Mouse (Mus musculus) CH12.LX (cell line): ENCODE measurements around the gene Elovl6. TPM values are rescaled to one million over a fixed set of nuclear protein-coding genes. Genes with fewer than 3 reads are reported as not detected.

Experiments used
- DNase-seq: peaks from one replicate; pipeline ENCODE4 v3.0.0-alpha.2; 2013; ENCODE audit errors: extremely low read depth
- H3K27ac ChIP-seq: 2 replicates; pipeline ENCODE4 v1.5.1; 2012; ENCODE audit warnings: low read depth, mild to moderate bottlenecking, control low read depth, moderate library complexity; ENCODE audit not compliant: insufficient read depth
- H3K27me3 ChIP-seq: replicated peaks from 2 replicates; pipeline ENCODE3; 2012; ENCODE audit warnings: inconsistent platforms
- H3K36me3 ChIP-seq, 2 experiments: replicated peaks in 1 of 2; 2 replicates each; pipeline versions ENCODE3 to v1.6.1; 2012; ENCODE audit warnings: inconsistent platforms in 1 of 2, low read length in 1 of 2, mild to moderate bottlenecking in 1 of 2, mixed read lengths in 1 of 2, moderate library complexity in 1 of 2; ENCODE audit not compliant: control insufficient read depth in 1 of 2, insufficient read depth in 1 of 2
- H3K4me1 ChIP-seq, 2 experiments: 2 replicates each; pipeline ENCODE4 v1.6.1; 2012; ENCODE audit warnings: inconsistent platforms in 1 of 2, moderate library complexity in 1 of 2; ENCODE audit not compliant: insufficient read depth in 2 of 2, control insufficient read depth in 1 of 2
- H3K4me2 ChIP-seq: 2 replicates; pipeline ENCODE4 v1.6.1; 2012; ENCODE audit warnings: low read depth, mild to moderate bottlenecking, control low read depth; ENCODE audit not compliant: poor library complexity, insufficient read depth, severe bottlenecking
- H3K4me3 ChIP-seq, 3 experiments: fragments of 150-350 bp in 1 of 3; sonication (generic) in 1 of 3; replicated peaks in 1 of 3; 2 replicates each; pipeline versions ENCODE3 to v1.5.1; 2011 to 2012; ENCODE audit warnings: low read depth in 2 of 3, low read length in 2 of 3, mild to moderate bottlenecking in 2 of 3, moderate library complexity in 2 of 3, control low read depth in 1 of 3, improper control_type of control experiment in 1 of 3, inconsistent platforms in 1 of 3, mixed read lengths in 1 of 3; ENCODE audit not compliant: poor library complexity in 1 of 3
- H3K79me2 ChIP-seq: replicated peaks from 2 replicates; pipeline ENCODE4 v1.6.1; 2012; ENCODE audit warnings: mild to moderate bottlenecking, moderate library complexity; ENCODE audit not compliant: control insufficient read depth, poor library complexity, insufficient read depth, severe bottlenecking; ENCODE audit errors: extremely low read depth
- H3K9ac ChIP-seq: 2 replicates; pipeline ENCODE4 v1.6.1; 2012; ENCODE audit warnings: low read depth, mild to moderate bottlenecking, control low read depth, moderate library complexity; ENCODE audit not compliant: insufficient read depth
- H3K9me3 ChIP-seq: replicated peaks from 2 replicates; pipeline ENCODE3; 2012; ENCODE audit warnings: low read length, inconsistent platforms, mixed read lengths
- CHD1 ChIP-seq: IDR thresholded peaks from 2 replicates; pipeline ENCODE4 v1.6.1; 2012; ENCODE audit warnings: low read depth, low read length, improper control_type of control experiment, inconsistent platforms
- ELF1 ChIP-seq: IDR thresholded peaks from 2 replicates; pipeline ENCODE4 v1.6.1; 2014; ENCODE audit warnings: low read depth, mild to moderate bottlenecking, inconsistent platforms, low read length, improper control_type of control experiment
- ETS1 ChIP-seq: conservative IDR thresholded peaks from 2 replicates; pipeline ENCODE4 v1.6.1; 2012; ENCODE audit warnings: low read depth, mild to moderate bottlenecking, inconsistent platforms, low read length, improper control_type of control experiment, moderate library complexity
- GABPA ChIP-seq: IDR thresholded peaks from 2 replicates; pipeline ENCODE4 v1.6.1; 2012; ENCODE audit warnings: low read depth, low read length, improper control_type of control experiment, inconsistent platforms; ENCODE audit not compliant: insufficient replicate concordance
- IRF4 ChIP-seq: IDR thresholded peaks from 2 replicates; pipeline ENCODE4 v1.6.1; 2014; ENCODE audit warnings: low read depth, mild to moderate bottlenecking, inconsistent platforms, low read length, improper control_type of control experiment
- JUND ChIP-seq: conservative IDR thresholded peaks from 2 replicates; pipeline ENCODE4 v1.6.1; 2011; ENCODE audit warnings: low read depth, low read length, improper control_type of control experiment
- KAT2A ChIP-seq: IDR thresholded peaks from 2 replicates; pipeline ENCODE4 v1.6.1; 2012; ENCODE audit warnings: low read length, improper control_type of control experiment, inconsistent platforms; ENCODE audit not compliant: insufficient replicate concordance
- MAFK ChIP-seq: IDR thresholded peaks from 2 replicates; pipeline ENCODE4 v1.6.1; 2011; ENCODE audit warnings: low read length, improper control_type of control experiment; ENCODE audit not compliant: insufficient replicate concordance
- MAX ChIP-seq: IDR thresholded peaks from 2 replicates; pipeline ENCODE4 v1.6.1; 2011; ENCODE audit warnings: low read length, improper control_type of control experiment
- MYC ChIP-seq: IDR thresholded peaks from 2 replicates; pipeline ENCODE4 v1.6.1; 2011; ENCODE audit warnings: low read depth, mild to moderate bottlenecking, improper control_type of control experiment, low read length
- NRF1 ChIP-seq: IDR thresholded peaks from 2 replicates; pipeline ENCODE4 v1.6.1; 2014; ENCODE audit warnings: low read depth, mild to moderate bottlenecking, inconsistent platforms, low read length, improper control_type of control experiment, moderate library complexity
- POLR2AphosphoS2 ChIP-seq: IDR thresholded peaks from 2 replicates; pipeline ENCODE4 v1.6.1; 2011; ENCODE audit warnings: low read depth, low read length, improper control_type of control experiment
- RAD21 ChIP-seq: IDR thresholded peaks from 2 replicates; pipeline ENCODE4 v1.6.1; 2011; ENCODE audit warnings: low read depth, mild to moderate bottlenecking, low read length, improper control_type of control experiment, moderate library complexity
- RCOR1 ChIP-seq: conservative IDR thresholded peaks from 2 replicates; pipeline ENCODE4 v1.6.1; 2012; ENCODE audit warnings: low read depth, mild to moderate bottlenecking, inconsistent platforms, low read length, improper control_type of control experiment
- SIN3A ChIP-seq: IDR thresholded peaks from 2 replicates; pipeline ENCODE4 v1.6.1; 2012; ENCODE audit warnings: low read length, improper control_type of control experiment, inconsistent platforms
- SMC3 ChIP-seq: IDR thresholded peaks from 2 replicates; pipeline ENCODE4 v1.6.1; 2011; ENCODE audit warnings: low read depth, low read length, improper control_type of control experiment
- TBP ChIP-seq: conservative IDR thresholded peaks from 2 replicates; pipeline ENCODE4 v1.6.1; 2011; ENCODE audit warnings: low read depth, low read length, improper control_type of control experiment
- TCF12 ChIP-seq: IDR thresholded peaks from 2 replicates; pipeline ENCODE4 v1.6.1; 2014; ENCODE audit warnings: low read depth, mild to moderate bottlenecking, inconsistent platforms, low read length, improper control_type of control experiment
- UBTF ChIP-seq: IDR thresholded peaks from 2 replicates; pipeline ENCODE4 v1.6.1; 2012; ENCODE audit warnings: low read depth, mild to moderate bottlenecking, inconsistent platforms, low read length, improper control_type of control experiment, moderate library complexity
- ZC3H11A ChIP-seq: IDR thresholded peaks from 2 replicates; pipeline ENCODE4 v1.6.1; 2012; ENCODE audit warnings: low read depth, mild to moderate bottlenecking, inconsistent platforms, low read length, improper control_type of control experiment
- ZKSCAN1 ChIP-seq: IDR thresholded peaks from 2 replicates; pipeline ENCODE4 v1.6.1; 2012; ENCODE audit warnings: low read depth, inconsistent platforms, low read length, improper control_type of control experiment, borderline replicate concordance
- ZMIZ1 ChIP-seq: IDR thresholded peaks from 2 replicates; pipeline ENCODE4 v1.6.1; 2012; ENCODE audit warnings: low read depth, mild to moderate bottlenecking, inconsistent platforms, low read length, improper control_type of control experiment
- ZNF384 ChIP-seq: IDR thresholded peaks from 2 replicates; pipeline ENCODE4 v1.6.1; 2012; ENCODE audit warnings: low read depth, low read length, improper control_type of control experiment, inconsistent platforms
- dilution Hi-C: fragments of 300-500 bp; cut with MboI; formaldehyde crosslinking; loops from 2 replicates; pipeline ENCODE4 v1.14.3; 2020; ENCODE audit warnings: low sequenced_read_pairs; ENCODE audit not compliant: extremely low pct_unique_long_range_greater_than_20kb, extremely low pct_ligation_motif_present
- in situ Hi-C: fragments of 300-500 bp; cut with MboI; formaldehyde crosslinking; loops from 3 replicates; pipeline ENCODE4 v1.14.3; 2019; ENCODE audit warnings: low sequenced_read_pairs, low pct_ligation_motif_present, low pct_unique_long_range_greater_than_20kb, mixed read lengths
- polyA plus RNA-seq: library from polyadenylated mRNA; unstranded; fragments of >175 nt; gene quantifications from 2 replicates; pipeline ENCODE4 v1.2.1, GENCODE M21; 2012; ENCODE audit warnings: low read depth; ENCODE audit not compliant: insufficient read length
- total RNA-seq, 2 experiments: library from RNA; depleted of rRNA; stranded (reverse); fragments of 300-350 nt in 1 of 2; fragments of >200 nt in 1 of 2; gene quantifications; 2 replicates each; pipeline ENCODE4 v1.2.3; 2012 to 2014

The Elovl6 gene
- total and polyA plus RNA-seq, 3 experiments = 1.7 to 6.8 (median 6.0) TPM

DNA sequence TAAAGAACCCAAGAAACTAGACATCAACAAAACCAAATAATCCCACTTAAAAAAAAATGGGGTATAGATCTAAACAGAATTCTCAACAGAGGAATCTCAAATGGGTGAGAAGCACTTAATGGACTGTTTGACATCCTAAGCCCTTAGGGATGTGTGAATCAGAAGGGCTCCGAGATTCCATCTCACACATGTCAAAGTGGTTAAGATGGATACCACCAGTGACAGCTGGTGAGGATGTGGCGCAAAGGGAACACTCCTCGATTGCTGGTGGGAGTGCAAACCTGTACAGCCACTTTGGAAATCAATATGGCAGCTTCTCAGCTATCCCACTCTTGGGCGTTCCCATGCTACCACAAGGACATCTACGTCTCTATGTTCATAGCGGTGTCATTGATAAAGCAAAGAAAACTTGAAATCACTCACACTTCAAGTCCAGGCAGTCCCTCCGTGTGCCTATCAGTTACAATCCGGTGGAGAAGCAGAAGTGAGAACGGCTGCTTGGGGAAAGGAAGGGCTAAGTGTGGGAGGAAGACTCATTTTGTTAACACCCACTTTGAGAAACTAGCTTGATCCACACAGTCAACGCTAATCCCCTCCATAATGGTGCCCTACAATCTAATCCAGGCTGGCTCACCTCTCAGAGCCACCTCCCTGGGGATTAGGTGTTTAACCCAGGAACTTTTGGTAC, 8.6 kb upstream of the Elovl6 start:
- in situ Hi-C loops = no loop called here
- no peaks in the 10 kb centered on the region for H3K36me3 ChIP-seq
- H3K27ac ChIP-seq = no peak overlapping the region
- no peak overlapping the region for H3K4me3 ChIP-seq
- peak; percentile 37 for DNase-seq
- TF ChIP-seq TBP = 0 out of 2 replicates have a peak, but pooled peaks have one; percentile 13
- no peak for TF ChIP-seq MAFK
- TF ChIP-seq ZNF384 = no peak
- no peak for TF ChIP-seq ZMIZ1
- no peak for TF ChIP-seq ZKSCAN1
- TF ChIP-seq IRF4 = peak; percentile 32; the same call in 1 of the 2 replicates
- no peak for TF ChIP-seq ZC3H11A
- no peak for TF ChIP-seq TCF12
- TF ChIP-seq KAT2A = no peak
- TF ChIP-seq JUND = no peak
- no peak for TF ChIP-seq MAX
- TF ChIP-seq, all 38 proteins: peak for 2
- Histone ChIP-seq H3K27me3 (no peaks in the 10 kb centered on the region), H3K4me1 (peaks cover 0 to 9% of the 10 kb centered on the region in 2 experiments; a peak in 2 of 4 replicates), H3K4me2 (no peak overlapping the region), H3K9me3 (no peaks in the 10 kb centered on the region), H3K9ac (no peak overlapping the region), H3K79me2 (no peaks in the 10 kb centered on the region)
- dilution Hi-C loops = no loop called here

DNA sequence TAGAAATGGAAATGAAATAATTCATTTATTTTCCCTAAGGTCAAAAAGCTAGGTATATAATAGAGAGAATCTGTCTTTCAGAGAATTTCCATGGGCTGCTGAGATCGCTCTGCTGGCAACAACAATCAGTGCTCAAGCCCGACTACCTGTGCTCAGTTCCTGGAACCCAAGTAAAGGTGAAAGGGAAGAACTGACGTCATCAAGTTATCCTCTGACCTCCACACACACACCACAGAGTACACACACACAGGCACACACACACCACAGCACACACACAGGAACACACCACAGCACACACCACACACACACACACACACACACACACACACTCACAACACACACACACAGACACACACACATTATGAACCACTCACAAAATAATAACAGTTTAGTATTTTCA, 5.1 kb upstream of the Elovl6 start:
- DNase-seq = no peak
- in situ Hi-C loops (no loop called here), dilution Hi-C loops (no loop called here)
- Histone ChIP-seq H3K9ac (no peak overlapping the region), H3K4me3 (no peak overlapping the region), H3K9me3 (no peaks in the 10 kb centered on the region), H3K27me3 (no peaks in the 10 kb centered on the region), H3K36me3 (no peaks in the 10 kb centered on the region), H3K79me2 (no peaks in the 10 kb centered on the region), H3K4me2 (no peak overlapping the region), H3K4me1 (peaks cover 0 to 14% of the 10 kb centered on the region in 2 experiments; a peak in 2 of 4 replicates), H3K27ac (no peak overlapping the region)
- TF ChIP-seq SMC3 = no peak
- TF ChIP-seq NRF1 = no peak
- no peak for TF ChIP-seq UBTF
- no peak for TF ChIP-seq CHD1
- TF ChIP-seq MYC = no peak
- TF ChIP-seq SIN3A = no peak
- no peak for TF ChIP-seq RCOR1
- TF ChIP-seq ELF1 = no peak
- no peak for TF ChIP-seq ETS1
- no peak for TF ChIP-seq GABPA
- no peak for TF ChIP-seq POLR2AphosphoS2
- no peak for TF ChIP-seq KAT2A
- no peak for TF ChIP-seq RAD21
